In the genomic region with DNA sequence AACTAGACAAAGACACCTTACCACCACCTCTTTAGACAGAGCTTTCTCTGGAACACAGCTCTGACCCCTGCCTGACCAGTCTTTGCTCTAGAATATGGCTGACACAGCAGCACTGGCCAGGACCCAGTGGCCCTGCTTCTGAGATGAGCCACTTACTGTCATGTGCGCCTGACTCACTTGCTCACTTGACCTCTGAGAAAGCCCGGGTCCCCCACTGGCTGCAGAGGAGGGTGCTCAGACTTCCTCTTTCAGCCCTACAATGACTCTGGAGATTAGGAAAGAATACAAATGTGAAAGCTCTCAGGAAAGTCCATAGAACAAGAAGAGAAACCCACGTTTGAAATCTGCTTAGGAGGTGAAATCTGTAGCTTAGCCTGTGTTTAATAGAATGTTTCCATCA, we compare ENCODE assay signal across 10 mouse cellular contexts. TPM values are rescaled to one million over a fixed set of nuclear protein-coding genes. Genes with fewer than 3 reads are reported as not detected.
DNase-seq lines count a peak whose midpoint lies in the region; ATAC-seq and TF ChIP-seq lines count a peak whose summit lies in the region.
"Had no signal": no experiment of that assay in that cellular context is flagged by ENCODE, and none has a peak within 500 bp of the region (broad histone marks: within the 10 kb centered on the region; RNA-seq: fewer than 3 reads in every experiment).

No protein-coding gene starts in this region.

- no peak for TF ChIP-seq CTCF in kidney, postnatal 0 days (IDR thresholded peaks at IDR 0.05; ENCODE audit: low read depth)
- TF ChIP-seq CTCF in small intestine, adult 2 months (IDR thresholded peaks at IDR 0.05; ENCODE audit: extremely low read depth, insufficient read length, insufficient replicate concordance, low read depth, low read length), result no peak

- H3K4me1 ChIP-seq in forebrain, embryonic 13.5 days, result no peaks in the 10 kb centered on the region
- no peaks in the 10 kb centered on the region for H3K4me1 ChIP-seq in forebrain, embryonic 10.5 days
- no peaks in the 10 kb centered on the region for H3K4me1 ChIP-seq in kidney, postnatal 0 days (replicated peaks; ENCODE audit: insufficient read depth, low read length)
- peaks cover 3% of the 10 kb centered on the region; the same call in 1 of the 2 replicates for H3K4me1 ChIP-seq in small intestine, adult 2 months (ENCODE audit: control insufficient read depth, insufficient read depth, insufficient read length, low read length)
- H3K4me1 ChIP-seq in hindbrain, embryonic 13.5 days (replicated peaks), result no peaks in the 10 kb centered on the region
- H3K4me1 ChIP-seq: embryonic facial prominence, embryonic 13.5 days had no signal

- H3K9me3 ChIP-seq in forebrain, embryonic 13.5 days (replicated peaks), result no peaks in the 10 kb centered on the region
- no peaks in the 10 kb centered on the region for H3K9me3 ChIP-seq in forebrain, embryonic 10.5 days
- no peaks in the 10 kb centered on the region for H3K9me3 ChIP-seq in kidney, postnatal 0 days (replicated peaks; ENCODE audit: low read length)
- H3K9me3 ChIP-seq in hindbrain, embryonic 13.5 days, result no peaks in the 10 kb centered on the region
- H3K9me3 ChIP-seq: embryonic facial prominence, embryonic 13.5 days; liver, embryonic 13.5 days had no signal

- 0 out of 2 replicates have a peak, but pooled peaks have one; percentile 33 for ATAC-seq in forebrain, embryonic 13.5 days
- peak; percentile 58; the same call in 1 of the 2 replicates for ATAC-seq in kidney, postnatal 0 days (replicated peaks; ENCODE audit: low FRiP score, low read depth)
- ATAC-seq in hindbrain, embryonic 13.5 days (ENCODE audit: low FRiP score), result no peak

- no peak overlapping the region for H3K27ac ChIP-seq in forebrain, embryonic 13.5 days
- H3K27ac ChIP-seq in forebrain, embryonic 10.5 days, result no peak overlapping the region
- H3K27ac ChIP-seq in kidney, postnatal 0 days, result no peak overlapping the region
- peak overlapping the region; percentile 3; the same call in 1 of the 2 replicates for H3K27ac ChIP-seq in small intestine, adult 2 months (ENCODE audit: insufficient read depth, low read depth, low read length)
- no peak overlapping the region for H3K27ac ChIP-seq in hindbrain, embryonic 13.5 days
- H3K27ac ChIP-seq: embryonic facial prominence, embryonic 13.5 days; liver, embryonic 13.5 days had no signal

- H3K36me3 ChIP-seq in forebrain, embryonic 13.5 days (ENCODE audit: poor library complexity, severe bottlenecking), result peaks cover 87% of the 10 kb centered on the region
- peaks cover 89% of the 10 kb centered on the region for H3K36me3 ChIP-seq in forebrain, embryonic 10.5 days (replicated peaks)
- H3K36me3 ChIP-seq in kidney, postnatal 0 days (ENCODE audit: insufficient read depth, low read length), result peaks cover 24% of the 10 kb centered on the region; the same call in 1 of the 2 replicates
- peaks cover 33% of the 10 kb centered on the region for H3K36me3 ChIP-seq in small intestine, adult 2 months (ENCODE audit: control insufficient read depth, insufficient read depth, low read length)
- peaks cover 90% of the 10 kb centered on the region for H3K36me3 ChIP-seq in hindbrain, embryonic 13.5 days

- no peak overlapping the region for H3K4me2 ChIP-seq in forebrain, embryonic 13.5 days
- H3K4me2 ChIP-seq in kidney, postnatal 0 days (ENCODE audit: low read length), result no peak overlapping the region
- H3K4me2 ChIP-seq in hindbrain, embryonic 13.5 days, result no peak overlapping the region
- H3K4me2 ChIP-seq: embryonic facial prominence, embryonic 13.5 days; liver, embryonic 13.5 days had no signal

- DNase-seq in forebrain, embryonic 10.5 days (ENCODE audit: extremely low spot score, low spot score), result no peak
- DNase-seq in thymus, postnatal 25 days, result peak; percentile 3
- no peak for DNase-seq in thymus, postnatal 0 days (ENCODE audit: low spot score)
- peak; percentile 10 for DNase-seq in kidney, postnatal 0 days (ENCODE audit: low spot score)
- no peak for DNase-seq in left cerebral cortex, adult 18-20 months (ENCODE audit: low spot score in 2 of 2)
- DNase-seq: liver, embryonic 13.5 days had no signal

- WGBS in forebrain, embryonic 13.5 days, result 59% methylated on average over 3 of the region's 3 CpGs
- WGBS in forebrain, embryonic 10.5 days, result 77% methylated on average over 3 of the region's 3 CpGs
- WGBS in kidney, postnatal 0 days, result 66% methylated on average over 3 of the region's 3 CpGs
- WGBS in small intestine, adult 2 months, result 51% methylated on average over 3 of the region's 3 CpGs
- 85% methylated on average over 3 of the region's 3 CpGs for WGBS in hindbrain, embryonic 13.5 days

- no peak overlapping the region for H3K4me3 ChIP-seq in forebrain, embryonic 13.5 days
- no peak overlapping the region for H3K4me3 ChIP-seq in forebrain, embryonic 10.5 days
- no peak overlapping the region for H3K4me3 ChIP-seq in kidney, postnatal 0 days (replicated peaks; ENCODE audit: low read depth, low read length)
- no peak overlapping the region for H3K4me3 ChIP-seq in small intestine, adult 2 months (ENCODE audit: low read depth, low read length)
- H3K4me3 ChIP-seq in hindbrain, embryonic 13.5 days, result no peak overlapping the region
- H3K4me3 ChIP-seq: embryonic facial prominence, embryonic 13.5 days; liver, embryonic 13.5 days had no signal

- no peak for TF ChIP-seq POLR2A in small intestine, adult 2 months (IDR thresholded peaks at IDR 0.05; ENCODE audit: low read depth, low read length)

- H3K27me3 ChIP-seq in forebrain, embryonic 13.5 days, result no peaks in the 10 kb centered on the region
- no peaks in the 10 kb centered on the region for H3K27me3 ChIP-seq in forebrain, embryonic 10.5 days (ENCODE audit: poor library complexity, severe bottlenecking)
- no peaks in the 10 kb centered on the region for H3K27me3 ChIP-seq in kidney, postnatal 0 days (ENCODE audit: insufficient read depth, low read length)
- no peaks in the 10 kb centered on the region for H3K27me3 ChIP-seq in small intestine, adult 2 months (ENCODE audit: control insufficient read depth, insufficient read depth, low read length)
- no peaks in the 10 kb centered on the region for H3K27me3 ChIP-seq in hindbrain, embryonic 13.5 days
- H3K27me3 ChIP-seq: embryonic facial prominence, embryonic 13.5 days; liver, embryonic 13.5 days had no signal

- H3K9ac ChIP-seq in forebrain, embryonic 13.5 days, result no peak overlapping the region
- H3K9ac ChIP-seq in kidney, postnatal 0 days (ENCODE audit: low read depth, low read length), result no peak overlapping the region
- no peak overlapping the region for H3K9ac ChIP-seq in hindbrain, embryonic 13.5 days
- H3K9ac ChIP-seq: embryonic facial prominence, embryonic 13.5 days; liver, embryonic 13.5 days had no signal

RNA-seq across cellular contexts. Expression of a gene that starts 45.1 kb away (rescaled TPM):
- polyA plus RNA-seq in forebrain, embryonic 13.5 days (2015; fragmentation: Nextera tagmentation; extraction: Ambion mirVana), result 82.7 and 84.7 TPM in 2 replicates
- polyA plus RNA-seq in forebrain, embryonic 10.5 days (2016; fragmentation: Nextera tagmentation; extraction: Ambion mirVana), result 79.7 and 82.4 TPM in 2 replicates
- 43.5 and 46.0 TPM in 2 replicates for polyA plus RNA-seq in thymus, postnatal 0 days (2015; fragmentation: Nextera tagmentation; extraction: Ambion mirVana)
- 82.0 and 82.7 TPM in 2 replicates for polyA plus RNA-seq in kidney, postnatal 0 days (2015; fragmentation: Nextera tagmentation; extraction: Ambion mirVana)
- polyA plus RNA-seq in small intestine, adult 2 months (2012; rRNA removed), result 13.9 and 22.3 TPM in 2 replicates
- 100 to 1,000 TPM; 103 to 109 TPM for total RNA-seq in left cerebral cortex, adult 18-20 months (2021)
- polyA plus RNA-seq in hindbrain, embryonic 13.5 days (2015; fragmentation: Nextera tagmentation; extraction: Ambion mirVana), result 68.2 and 70.9 TPM in 2 replicates

Comparison
In these comparisons a context has a peak if more than half of its experiments do, and no peak if none do; other contexts are left out.
1. DNase-seq: peak in thymus, postnatal 25 days (single experiment) and kidney, postnatal 0 days (single experiment); none in forebrain, embryonic 10.5 days (single experiment), thymus, postnatal 0 days (single experiment) and left cerebral cortex, adult 18-20 months (0 of 2).